Mouse (Mus musculus) neural tube, embryonic 14.5 days (tissue): ENCODE measurements around the gene Gm20388. TPM values are rescaled to one million over a fixed set of nuclear protein-coding genes. Genes with fewer than 3 reads are reported as not detected.

Experiments
- ATAC-seq: fragments of 200-750 bp; cut with Nextera tagmentation; 2 replicates; pipeline ENCODE4 v1.8.0; 2017; ENCODE audit warnings: low read depth, mild to moderate bottlenecking, moderate TSS enrichment, moderate library complexity
- H3K27ac ChIP-seq: fragments of 300-500 bp; sonication (generic); 2 replicates; pipeline ENCODE4 v1.5.1; 2014; ENCODE audit warnings: low read depth, mild to moderate bottlenecking, control low read depth, low read length, moderate library complexity, mixed read lengths
- H3K27me3 ChIP-seq: fragments of 300-500 bp; sonication (generic); 2 replicates; pipeline ENCODE4 v1.6.1; 2014; ENCODE audit warnings: low read length; ENCODE audit not compliant: control insufficient read depth, insufficient read depth
- H3K36me3 ChIP-seq: fragments of 300-500 bp; sonication (generic); 2 replicates; pipeline ENCODE4 v1.6.1; 2014; ENCODE audit warnings: low read length, mixed read lengths; ENCODE audit not compliant: control insufficient read depth, insufficient read depth
- H3K4me1 ChIP-seq: fragments of 300-500 bp; sonication (generic); 2 replicates; pipeline ENCODE4 v1.6.1; 2014; ENCODE audit warnings: low read length; ENCODE audit not compliant: control insufficient read depth, insufficient read depth
- H3K4me2 ChIP-seq: fragments of 300-500 bp; sonication (generic); 2 replicates; pipeline ENCODE4 v1.6.1; 2014; ENCODE audit warnings: mild to moderate bottlenecking, low read depth, low read length, control low read depth
- H3K4me3 ChIP-seq: fragments of 300-500 bp; sonication (generic); 2 replicates; pipeline ENCODE4 v1.5.1; 2014; ENCODE audit warnings: low read depth, low read length, control low read depth, mixed read lengths
- H3K9ac ChIP-seq: fragments of 300-500 bp; sonication (generic); replicated peaks from 2 replicates; pipeline ENCODE4 v1.6.1; 2014; ENCODE audit warnings: low read depth, mild to moderate bottlenecking, control low read depth, low read length, mixed read lengths
- H3K9me3 ChIP-seq: fragments of 300-500 bp; sonication (generic); 2 replicates; pipeline ENCODE4 v1.6.1; 2016; ENCODE audit warnings: low read length; ENCODE audit not compliant: control insufficient read depth
- WGBS: fragments of 180-500 bp; shearing (Covaris S2); extraction: QIAGEN DNeasy Blood & Tissue Kit; methylation state at CpG from one replicate; pipeline ENCODE4 v1.1.7; 2014; 5-methylcytosine and 5-hydroxymethylcytosine counted together
- polyA plus RNA-seq: library from polyadenylated mRNA; unstranded; fragments of >200 nt; fragmentation: Nextera tagmentation; extraction: Ambion mirVana; gene quantifications from 2 replicates; pipeline ENCODE4 v1.2.1, GENCODE M21; 2014

Gm20388 gene
- polyA plus RNA-seq, 1 experiment from 2014 or later = 10.3 TPM

GRCm38 (mm10) chr8:123352786-123353185 lies 3442.1 kb downstream of the Gm20388 start:
- Histone ChIP-seq H3K27me3 (no peaks in the 10 kb centered on the region), H3K27ac (no peak overlapping the region), H3K36me3 (peaks cover 15% of the 10 kb centered on the region), H3K9ac (no peak overlapping the region), H3K4me1 (no peaks in the 10 kb centered on the region), H3K4me2 (no peak overlapping the region), H3K9me3 (no peaks in the 10 kb centered on the region), H3K4me3 (no peak overlapping the region)
- peak; percentile 51 for ATAC-seq
- WGBS = 47% methylated on average over 13 of the region's 13 CpGs

GRCm38 (mm10) chr8:123353216-123353615 lies 3442.6 kb downstream of the Gm20388 start:
- no peak overlapping the region for H3K27ac ChIP-seq
- H3K4me2 ChIP-seq = no peak overlapping the region
- no peak for ATAC-seq
- no peaks in the 10 kb centered on the region for H3K4me1 ChIP-seq
- WGBS = 43% methylated on average over 11 of the region's 11 CpGs
- H3K9ac ChIP-seq = no peak overlapping the region
- H3K36me3 ChIP-seq = peaks cover 15% of the 10 kb centered on the region
- H3K9me3 ChIP-seq = no peaks in the 10 kb centered on the region
- H3K27me3 ChIP-seq = no peaks in the 10 kb centered on the region
- H3K4me3 ChIP-seq = no peak overlapping the region

- peaks cover 43% of the 10 kb centered on the region for H3K36me3 ChIP-seq
- H3K9me3 ChIP-seq = no peaks in the 10 kb centered on the region
- H3K27me3 ChIP-seq = no peaks in the 10 kb centered on the region
- peak; percentile 63 for ATAC-seq
- H3K4me1 ChIP-seq = no peaks in the 10 kb centered on the region
- no peak overlapping the region for H3K4me2 ChIP-seq
- no peak overlapping the region for H3K4me3 ChIP-seq
- 0 out of 2 replicates have a peak overlapping the region, but pooled peaks have one; percentile 13 for H3K9ac ChIP-seq
- no peak overlapping the region for H3K27ac ChIP-seq
- WGBS = 53% methylated on average over 12 of the region's 12 CpGs
These were observed 3450.6 kb downstream of the Gm20388 start for GRCm38 (mm10) chr8:123361082-123361739.

GRCm38 (mm10) chr8:123373403-123374238 lies 3463.0 kb downstream of the Gm20388 start, which contains the start of gene Tcf25:
TSS of gene Tcf25 (plus strand) at chr8:123373753.
- Histone ChIP-seq H3K9ac (peak within 1 kb of the TSS; percentile 82), H3K9me3 (no peaks in the 10 kb centered on the region), H3K4me3 (peak within 1 kb of the TSS; percentile 88), H3K4me2 (peak within 1 kb of the TSS; percentile 71), H3K36me3 (peaks cover 12% of the 10 kb centered on the region), H3K4me1 (peaks cover 16% of the 10 kb centered on the region), H3K27ac (peak within 1 kb of the TSS; percentile 97), H3K27me3 (no peaks in the 10 kb centered on the region)
- under 1% methylated on average over 64 of the region's 75 CpGs for WGBS
- ATAC-seq = peak; percentile 94

GRCm38 (mm10) chr8:123374239-123374578 lies 3463.6 kb downstream of the Gm20388 start:
- ATAC-seq = peak; percentile 79
- Histone ChIP-seq H3K4me2 (peak overlapping the region; percentile 71), H3K9me3 (no peaks in the 10 kb centered on the region), H3K27ac (peak overlapping the region; percentile 97), H3K36me3 (0 out of 2 replicates have a peak, but pooled peaks cover 10% of the 10 kb centered on the region), H3K4me3 (peak overlapping the region; percentile 88), H3K27me3 (no peaks in the 10 kb centered on the region), H3K4me1 (peaks cover 16% of the 10 kb centered on the region), H3K9ac (peak overlapping the region; percentile 82)
- WGBS = 2% methylated on average over 20 of the region's 20 CpGs

- ATAC-seq = no peak
- Histone ChIP-seq H3K27me3 (no peaks in the 10 kb centered on the region), H3K9ac (no peak overlapping the region), H3K9me3 (no peaks in the 10 kb centered on the region), H3K4me1 (peaks cover 16% of the 10 kb centered on the region), H3K36me3 (0 out of 2 replicates have a peak, but pooled peaks cover 6% of the 10 kb centered on the region), H3K4me3 (no peak overlapping the region), H3K27ac (peak overlapping the region; percentile 39; the same call in 1 of the 2 replicates), H3K4me2 (no peak overlapping the region)
- WGBS = 78% methylated on average over 10 of the region's 10 CpGs
These were observed 3465.1 kb downstream of the Gm20388 start for GRCm38 (mm10) chr8:123375701-123376100.

- no peak for ATAC-seq
- no peaks in the 10 kb centered on the region for H3K27me3 ChIP-seq
- 0 out of 2 replicates have a peak, but pooled peaks cover 6% of the 10 kb centered on the region for H3K36me3 ChIP-seq
- peaks cover 16% of the 10 kb centered on the region for H3K4me1 ChIP-seq
- WGBS = 50% methylated on average over 8 of the region's 8 CpGs
- H3K27ac ChIP-seq = peak overlapping the region; percentile 39; the same call in 1 of the 2 replicates
- no peaks in the 10 kb centered on the region for H3K9me3 ChIP-seq
- H3K4me2 ChIP-seq = no peak overlapping the region
- no peak overlapping the region for H3K4me3 ChIP-seq
- no peak overlapping the region for H3K9ac ChIP-seq
These were observed 3465.5 kb downstream of the Gm20388 start for GRCm38 (mm10) chr8:123376106-123376505.

- H3K27ac ChIP-seq = no peak overlapping the region
- no peaks in the 10 kb centered on the region for H3K4me1 ChIP-seq
- ATAC-seq = no peak
- H3K9me3 ChIP-seq = no peaks in the 10 kb centered on the region
- no peak overlapping the region for H3K4me2 ChIP-seq
- H3K9ac ChIP-seq = no peak overlapping the region
- H3K4me3 ChIP-seq = no peak overlapping the region
- no peaks in the 10 kb centered on the region for H3K27me3 ChIP-seq
- 92% methylated on average over 4 of the region's 4 CpGs for WGBS
- peaks cover 54% of the 10 kb centered on the region for H3K36me3 ChIP-seq
These were observed 3471.1 kb downstream of the Gm20388 start for GRCm38 (mm10) chr8:123381711-123382110.

GRCm38 (mm10) chr8:123382516-123382915 lies 3471.9 kb downstream of the Gm20388 start:
- WGBS = 88% methylated on average over 8 of the region's 8 CpGs
- Histone ChIP-seq H3K9ac (no peak overlapping the region), H3K4me3 (no peak overlapping the region), H3K36me3 (peaks cover 62% of the 10 kb centered on the region), H3K4me2 (no peak overlapping the region), H3K27me3 (no peaks in the 10 kb centered on the region), H3K27ac (no peak overlapping the region), H3K4me1 (no peaks in the 10 kb centered on the region), H3K9me3 (no peaks in the 10 kb centered on the region)
- no peak for ATAC-seq
